Mouse (Mus musculus) heart, embryonic 11.5 days (tissue): ENCODE measurements around the gene Kctd12b. TPM values are rescaled to one million over a fixed set of nuclear protein-coding genes. Genes with fewer than 3 reads are reported as not detected.
"Not testable (repeated sequence)": the region's sequence is repeated elsewhere in the genome, so short reads cannot be mapped to it uniquely, and the experiment has no call there.

ENCODE experiments used
- ATAC-seq: fragments of 200-750 bp; cut with Nextera tagmentation; replicated peaks from 2 replicates; pipeline ENCODE4 v1.8.0; 2017; ENCODE audit warnings: moderate library complexity; ENCODE audit not compliant: insufficient number of reproducible peaks, low FRiP score, low TSS enrichment
- H3K27ac ChIP-seq: fragments of 300-500 bp; sonication (generic); 2 replicates; pipeline ENCODE4 v1.5.1; 2014; ENCODE audit warnings: mild to moderate bottlenecking, low read depth, low read length
- H3K27me3 ChIP-seq: fragments of 300-500 bp; sonication (generic); 2 replicates; pipeline ENCODE4 v1.6.1; 2014; ENCODE audit warnings: mild to moderate bottlenecking, low read length, mixed read lengths; ENCODE audit not compliant: control insufficient read depth, insufficient read depth
- H3K36me3 ChIP-seq: fragments of 300-500 bp; sonication (generic); 2 replicates; pipeline ENCODE4 v1.6.1; 2014; ENCODE audit warnings: mild to moderate bottlenecking, low read length, moderate library complexity, mixed read lengths; ENCODE audit not compliant: control insufficient read depth, insufficient read depth
- H3K4me1 ChIP-seq: fragments of 300-500 bp; sonication (generic); 2 replicates; pipeline ENCODE4 v1.6.1; 2014; ENCODE audit warnings: low read length; ENCODE audit not compliant: control insufficient read depth, insufficient read depth
- H3K4me2 ChIP-seq: fragments of 300-500 bp; sonication (generic); 2 replicates; pipeline ENCODE4 v1.6.1; 2014; ENCODE audit warnings: mild to moderate bottlenecking, moderate library complexity
- H3K4me3 ChIP-seq: fragments of 300-500 bp; sonication (generic); 2 replicates; pipeline ENCODE4 v1.5.1; 2014; ENCODE audit warnings: low read depth, low read length
- H3K9ac ChIP-seq: fragments of 300-500 bp; sonication (generic); 2 replicates; pipeline ENCODE4 v1.6.1; 2014; ENCODE audit warnings: mild to moderate bottlenecking, low read depth, low read length, moderate library complexity
- H3K9me3 ChIP-seq: fragments of 300-500 bp; sonication (generic); replicated peaks from 2 replicates; pipeline ENCODE4 v1.6.1; 2016; ENCODE audit warnings: low read length; ENCODE audit not compliant: control insufficient read depth
- WGBS: fragments of 180-500 bp; shearing (Covaris S2); extraction: QIAGEN DNeasy Blood & Tissue Kit; methylation state at CpG from one replicate; pipeline ENCODE4 v1.1.7; 2014; ENCODE audit not compliant: insufficient replicate concordance; 5-methylcytosine and 5-hydroxymethylcytosine counted together
- polyA plus RNA-seq: library from polyadenylated mRNA; unstranded; fragments of >200 nt; fragmentation: Nextera tagmentation; extraction: Ambion mirVana; gene quantifications from 2 replicates; pipeline ENCODE4 v1.2.1, GENCODE M21; 2014

Kctd12b gene
- polyA plus RNA-seq, 1 experiment from 2014 or later: 2.5 TPM

GRCm38 (mm10) chrX:153700463-153700862, 4.3 kb upstream of the Kctd12b start:
- Histone ChIP-seq H3K27me3 (no peaks in the 10 kb centered on the region), H3K27ac (no peak overlapping the region), H3K9ac (no peak overlapping the region), H3K4me2 (no peak overlapping the region), H3K36me3 (no peaks in the 10 kb centered on the region), H3K4me1 (no peaks in the 10 kb centered on the region), H3K4me3 (no peak overlapping the region), H3K9me3 (no peaks in the 10 kb centered on the region)
- no peak for ATAC-seq
- WGBS: 76% methylated on average over 3 of the region's 3 CpGs

GRCm38 (mm10) chrX:153668233-153668632, 28.0 kb downstream of the Kctd12b start:
- not testable (repeated sequence) for H3K36me3 ChIP-seq, H3K27ac ChIP-seq, H3K4me2 ChIP-seq, H3K9me3 ChIP-seq, H3K27me3 ChIP-seq, H3K4me1 ChIP-seq, H3K9ac ChIP-seq, H3K4me3 ChIP-seq, ATAC-seq
- WGBS: 58% methylated on average over 2 of the region's 2 CpGs

- H3K27me3 ChIP-seq: no peaks in the 10 kb centered on the region
- no peak overlapping the region for H3K4me3 ChIP-seq
- no peak overlapping the region for H3K4me2 ChIP-seq
- H3K4me1 ChIP-seq: no peaks in the 10 kb centered on the region
- no peak for ATAC-seq
- no peak overlapping the region for H3K9ac ChIP-seq
- no peaks in the 10 kb centered on the region for H3K36me3 ChIP-seq
- 77% methylated on average over 3 of the region's 3 CpGs for WGBS
- no peak overlapping the region for H3K27ac ChIP-seq
- H3K9me3 ChIP-seq: no peaks in the 10 kb centered on the region
Observed at GRCm38 (mm10) chrX:153664903-153665302, 31.3 kb downstream of the Kctd12b start.

GRCm38 (mm10) chrX:153656949-153657348, 39.2 kb downstream of the Kctd12b start:
- H3K9ac ChIP-seq: no peak overlapping the region
- H3K4me3 ChIP-seq: no peak overlapping the region
- H3K27me3 ChIP-seq: no peaks in the 10 kb centered on the region
- WGBS: 59% methylated on average over 3 of the region's 3 CpGs
- no peak overlapping the region for H3K4me2 ChIP-seq
- H3K9me3 ChIP-seq: no peaks in the 10 kb centered on the region
- no peaks in the 10 kb centered on the region for H3K4me1 ChIP-seq
- no peaks in the 10 kb centered on the region for H3K36me3 ChIP-seq
- no peak overlapping the region for H3K27ac ChIP-seq
- ATAC-seq: no peak

GRCm38 (mm10) chrX:153640615-153641014, 55.6 kb downstream of the Kctd12b start:
- ATAC-seq: no peak
- Histone ChIP-seq H3K36me3 (no peaks in the 10 kb centered on the region), H3K27ac (no peak overlapping the region), H3K27me3 (no peaks in the 10 kb centered on the region), H3K9ac (no peak overlapping the region), H3K4me3 (no peak overlapping the region), H3K4me2 (no peak overlapping the region), H3K9me3 (no peaks in the 10 kb centered on the region), H3K4me1 (no peaks in the 10 kb centered on the region)
- WGBS: 55% methylated on average over 3 of the region's 3 CpGs

GRCm38 (mm10) chrX:153636247-153636646, 59.9 kb downstream of the Kctd12b start:
- no peaks in the 10 kb centered on the region for H3K27me3 ChIP-seq
- no peak for ATAC-seq
- H3K4me3 ChIP-seq: no peak overlapping the region
- H3K27ac ChIP-seq: no peak overlapping the region
- no peaks in the 10 kb centered on the region for H3K4me1 ChIP-seq
- WGBS: 6% methylated on average over 1 of the region's 1 CpGs
- no peak overlapping the region for H3K4me2 ChIP-seq
- H3K9ac ChIP-seq: no peak overlapping the region
- no peaks in the 10 kb centered on the region for H3K9me3 ChIP-seq
- no peaks in the 10 kb centered on the region for H3K36me3 ChIP-seq

Other genes with a start within 250 kb of the Kctd12b start
- gene Ubqln2, start 198.2 kb downstream of the Kctd12b start, polyA plus RNA-seq: 18.7 and 21.1 TPM in 2 replicates
- not detected in 2 replicates for gene Cypt3, start 137.8 kb downstream of the Kctd12b start, polyA plus RNA-seq
- gene Nbdy, start 27.2 kb upstream of the Kctd12b start, polyA plus RNA-seq: 68.5 and 70.7 TPM in 2 replicates
- 8.9 and 10.3 TPM in 2 replicates for gene Spin2c, start 135.8 kb upstream of the Kctd12b start, polyA plus RNA-seq